Mouse (Mus musculus): Measurements from ENCODE around the gene Tspo2. TPM values are rescaled to one million over a fixed set of nuclear protein-coding genes. Genes with fewer than 3 reads are reported as not detected.

Gene Tspo2
- total RNA-seq, 4 experiments from 2014 or later = not detected

DNA sequence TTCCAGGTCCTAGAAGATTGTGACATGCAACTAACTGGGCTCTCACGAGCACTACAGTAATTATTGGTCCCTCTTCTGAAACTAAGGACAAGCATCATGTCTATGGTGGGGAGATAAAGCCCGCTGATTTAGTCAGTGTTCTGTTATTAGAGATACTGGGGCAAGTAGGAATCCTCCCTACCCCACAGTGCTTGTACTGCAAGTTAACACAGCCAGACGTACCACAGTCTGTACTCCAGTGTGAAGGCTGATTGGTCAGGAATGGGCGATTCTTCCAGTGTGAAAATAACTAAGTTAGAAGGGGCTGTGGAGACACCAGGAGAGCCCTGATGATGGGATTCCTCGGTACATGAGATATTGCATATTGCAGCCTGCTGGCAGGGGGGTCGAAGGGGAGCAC is 33.8 kb downstream of the Tspo2 start:
- DNase-seq (ENCODE audit: low spot score) = no peak

DNA sequence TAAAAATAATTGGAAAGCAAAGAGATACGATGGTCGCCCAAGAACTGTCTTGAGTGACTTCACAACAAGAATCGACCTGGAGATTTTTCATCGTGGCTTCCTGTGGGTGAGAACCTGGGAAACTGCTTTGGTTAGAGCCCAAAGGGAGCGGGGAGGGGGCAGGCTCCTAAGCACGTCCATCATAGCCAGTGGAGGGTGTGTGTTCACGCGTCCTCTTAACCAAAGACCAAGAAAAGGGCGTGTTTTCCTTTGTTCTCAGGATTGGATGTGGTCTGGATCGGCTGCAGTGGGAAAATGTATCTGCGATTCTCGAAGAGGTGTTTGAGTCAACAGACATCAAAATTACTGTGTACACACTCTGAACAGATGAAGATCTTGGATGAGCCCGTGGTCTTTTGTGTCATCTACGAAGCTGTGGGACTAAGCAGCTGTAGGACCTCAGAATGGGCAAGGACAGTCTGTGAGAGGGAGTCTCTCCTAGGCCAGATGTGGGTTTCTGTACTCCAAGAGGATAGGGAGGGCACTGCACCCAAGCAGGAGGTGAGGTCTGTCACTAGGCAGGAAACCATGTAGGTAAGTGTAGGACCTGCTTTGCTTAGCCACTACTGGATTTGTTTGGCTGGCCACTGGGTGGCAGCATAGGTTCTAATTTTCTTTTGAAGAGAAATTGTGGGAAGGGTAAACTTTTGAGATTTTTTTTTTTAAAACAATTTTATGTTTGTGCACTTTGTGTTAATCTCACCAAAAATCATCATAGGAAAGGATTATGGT is 34.7 kb downstream of the Tspo2 start:
- DNase-seq (ENCODE audit: low spot score) = no peak

- DNase-seq (ENCODE audit: low spot score) = no peak
Measured at GRCm38 (mm10) chr17:48416011-48416410, 35.3 kb downstream of the Tspo2 start.

DNA sequence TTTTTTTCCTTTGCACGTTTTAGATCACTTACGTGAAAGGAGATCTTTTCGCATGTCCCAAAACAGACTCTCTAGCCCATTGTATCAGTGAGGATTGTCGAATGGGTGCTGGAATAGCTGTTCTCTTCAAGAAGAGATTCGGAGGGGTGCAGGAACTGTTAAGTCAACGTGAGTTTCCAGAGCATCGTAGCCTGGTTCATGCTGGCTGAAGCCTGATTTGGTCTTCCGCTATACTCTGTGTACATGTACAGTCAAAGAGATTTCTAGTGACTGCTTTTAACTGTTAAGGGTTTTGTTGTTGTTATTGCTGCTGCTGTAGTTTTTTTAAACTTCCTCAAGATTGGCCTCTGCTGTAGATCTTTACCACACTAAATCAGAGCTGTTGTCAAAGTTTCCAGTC is 40.1 kb downstream of the Tspo2 start:
- no peak for DNase-seq (ENCODE audit: low spot score)

DNA sequence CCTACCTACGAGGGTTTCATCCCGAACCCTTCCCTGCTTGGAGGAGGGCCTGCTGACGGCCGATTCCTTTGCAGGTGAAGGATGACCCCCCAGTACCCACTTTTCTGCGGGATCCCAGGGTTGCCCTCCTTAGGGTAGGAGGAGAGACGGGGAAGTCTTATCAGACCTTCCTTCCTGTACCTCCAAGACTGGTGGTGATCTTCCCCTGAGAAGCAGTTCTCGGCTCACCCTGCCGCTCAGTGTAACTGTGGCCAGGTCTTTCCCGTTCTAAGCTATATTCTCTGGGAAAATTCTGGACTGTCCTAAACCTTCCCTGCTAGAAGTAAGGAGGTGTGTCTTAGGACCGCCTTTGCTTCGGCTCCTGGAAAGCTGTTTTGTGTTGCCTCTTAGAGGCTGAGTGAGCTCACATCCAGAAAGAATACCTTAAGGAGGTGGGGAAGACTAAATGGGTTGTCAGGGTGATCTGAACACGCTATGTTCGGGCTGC is 41.0 kb downstream of the Tspo2 start:
- DNase-seq (ENCODE audit: low spot score) = peak; percentile 40

- peak; percentile 99 for DNase-seq (ENCODE audit: low spot score)
Measured at GRCm38 (mm10) chr17:48409380-48410298, 41.7 kb downstream of the Tspo2 start, which contains the start of the genes Nfya and Oard1. Nfya (minus strand) TSS chr17:48409906. Oard1 (plus strand) TSS chr17:48410014.

DNA sequence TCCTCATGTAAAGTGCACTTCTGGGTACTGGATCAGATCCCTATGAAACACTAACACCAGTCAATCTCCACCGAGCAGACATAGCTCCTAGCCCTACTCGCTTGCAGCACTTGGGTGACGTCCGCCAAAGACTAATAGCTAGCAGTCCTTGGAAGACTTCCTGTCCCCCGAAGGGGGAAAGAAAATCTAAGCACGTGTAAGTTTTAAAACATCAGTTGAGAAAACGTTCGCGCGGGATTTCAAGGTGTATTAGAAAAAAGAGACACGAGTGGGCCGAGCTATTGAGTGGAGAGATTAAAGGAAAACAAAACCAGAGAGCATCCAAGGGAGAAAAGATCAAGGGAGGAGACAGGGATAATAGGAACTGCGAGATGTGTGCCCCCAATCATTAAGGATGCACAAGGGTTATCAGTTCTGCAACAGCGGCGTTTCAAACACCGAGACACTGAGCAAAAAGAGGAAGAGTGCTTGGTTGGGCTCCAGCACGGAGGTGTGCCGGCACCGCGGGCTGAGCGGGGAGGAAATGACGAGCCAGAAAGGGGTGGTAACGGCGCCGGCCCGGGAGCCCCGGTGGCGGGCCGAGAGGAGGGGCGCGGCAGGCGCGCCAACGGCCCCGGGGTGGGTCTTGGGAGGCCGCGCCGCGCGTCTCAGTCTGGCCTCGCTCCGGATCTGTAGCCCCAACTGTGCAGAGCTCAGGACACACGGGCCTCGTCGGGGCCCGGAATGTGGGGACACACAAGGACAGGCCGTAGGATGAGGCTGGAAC is 42.6 kb downstream of the Tspo2 start:
- DNase-seq (ENCODE audit: low spot score) = peak; percentile 67

DNA sequence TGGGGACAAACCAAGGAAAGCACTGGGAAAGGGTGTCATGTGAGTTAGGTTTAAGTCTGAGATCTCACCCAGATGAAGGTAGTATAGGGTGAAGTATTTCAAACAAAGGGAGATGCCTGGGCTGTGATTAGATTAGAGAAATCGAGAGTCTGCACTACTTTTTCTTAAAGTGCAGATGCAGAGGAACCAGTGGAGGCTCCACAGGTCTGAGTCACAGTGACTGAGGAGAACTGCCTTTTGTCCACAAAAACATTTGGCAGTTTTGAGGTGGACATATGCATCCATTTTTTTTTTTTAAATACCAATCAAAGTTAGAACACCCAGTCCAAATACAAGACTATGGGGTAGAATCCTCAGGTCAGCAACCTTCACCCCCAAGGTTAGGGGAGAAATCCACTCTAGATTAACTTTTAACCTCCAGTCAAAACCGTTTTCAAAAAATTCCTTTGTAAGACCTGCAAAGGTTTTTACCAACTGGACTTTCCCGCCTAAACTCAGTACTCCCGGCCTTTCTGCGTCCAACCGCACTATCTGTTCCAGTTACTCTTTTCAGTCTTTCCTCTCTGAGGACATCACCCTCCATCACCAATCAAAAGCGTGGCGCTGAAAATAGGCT is 43.3 kb downstream of the Tspo2 start:
- no peak for DNase-seq (ENCODE audit: low spot score)

DNA sequence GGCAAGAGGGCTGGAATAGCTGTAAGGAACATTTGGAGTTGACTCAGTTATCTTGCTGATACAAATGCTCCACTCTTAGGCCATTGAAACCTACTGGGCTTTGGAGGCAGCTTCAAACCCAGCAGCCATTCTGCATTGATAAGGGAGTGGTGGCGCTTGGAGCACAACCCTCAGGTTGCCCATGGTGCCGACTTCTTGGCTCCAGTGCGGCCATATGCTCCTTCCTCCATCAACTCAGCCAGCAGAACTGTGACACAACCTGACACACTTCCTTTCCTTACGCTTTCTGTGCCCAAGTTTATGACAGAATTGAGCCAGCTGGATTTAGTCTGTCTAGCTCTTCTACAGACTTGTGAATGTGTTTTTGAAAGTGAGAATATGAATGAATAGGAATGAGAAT is 44.2 kb downstream of the Tspo2 start:
- DNase-seq (ENCODE audit: low spot score) = no peak

- DNase-seq (ENCODE audit: low spot score) = no peak
Measured at GRCm38 (mm10) chr17:48404706-48405105, 46.6 kb downstream of the Tspo2 start.

- no peak for DNase-seq (ENCODE audit: low spot score)
Measured at GRCm38 (mm10) chr17:48403848-48404247, 47.5 kb downstream of the Tspo2 start.

GRCm38 (mm10) chr17:48402751-48403150 is 48.6 kb downstream of the Tspo2 start:
- DNase-seq (ENCODE audit: low spot score) = no peak

GRCm38 (mm10) chr17:48401710-48402109 is 49.6 kb downstream of the Tspo2 start:
- DNase-seq (ENCODE audit: low spot score) = no peak

Other genes starting within 250 kb of the Tspo2 start
- gene Trem1, start 218.8 kb downstream of the Tspo2 start, total RNA-seq (2022) = under 1 TPM in 2 of 4 experiments, not detected in 2; 0.12 to 0.49 TPM
- not detected for gene Trem3, start 203.7 kb downstream of the Tspo2 start, total RNA-seq (2022)
- under 1 TPM in 2 of 4 experiments, not detected in 2; 0.17 to 0.19 TPM for gene Treml4, start 187.2 kb downstream of the Tspo2 start, total RNA-seq (2022)
- gene Treml2, start 152.0 kb downstream of the Tspo2 start, total RNA-seq (2022) = under 1 TPM; 0.56 to 0.82 (median 0.64) TPM
- 1 to 10 TPM in 1 of 4 experiments, under 1 TPM in 3; 0.12 to 1.1 (median 0.16) TPM for gene B430306N03Rik, start 135.4 kb downstream of the Tspo2 start, total RNA-seq (2022)
- 1 to 10 TPM; 1.2 to 3.0 (median 1.7) TPM for gene Trem2, start 105.1 kb downstream of the Tspo2 start, total RNA-seq (2022)
- 1 to 10 TPM in 2 of 4 experiments, under 1 TPM in 2; 0.28 to 1.3 (median 1.0) TPM for gene Treml1, start 91.6 kb downstream of the Tspo2 start, total RNA-seq (2022)
- 10 to 100 TPM; 10.8 to 19.7 (median 15.5) TPM for gene Nfya, start 41.6 kb downstream of the Tspo2 start, total RNA-seq (2022)
- 10 to 100 TPM; 16.3 to 24.2 (median 22.1) TPM for gene Oard1, start 41.5 kb downstream of the Tspo2 start, total RNA-seq (2022)
- gene Apobec2, start 18.6 kb downstream of the Tspo2 start, total RNA-seq (2022) = 100 to 1,000 TPM; 239 to 263 (median 259) TPM
- not detected for gene Unc5cl, start 3.4 kb upstream of the Tspo2 start, total RNA-seq (2022)

Data from heart, adult 8-10 months (tissue).